Mouse (Mus musculus): ENCODE data around the gene Fbll1. TPM values are rescaled to one million over a fixed set of nuclear protein-coding genes. Genes with fewer than 3 reads are reported as not detected.

Gene Fbll1
- polyA plus RNA-seq (2012; fragmentation: generic; extraction: Trizol) = under 1 TPM in 1 of 2 experiments, not detected in 1; 0.02 TPM

DNA sequence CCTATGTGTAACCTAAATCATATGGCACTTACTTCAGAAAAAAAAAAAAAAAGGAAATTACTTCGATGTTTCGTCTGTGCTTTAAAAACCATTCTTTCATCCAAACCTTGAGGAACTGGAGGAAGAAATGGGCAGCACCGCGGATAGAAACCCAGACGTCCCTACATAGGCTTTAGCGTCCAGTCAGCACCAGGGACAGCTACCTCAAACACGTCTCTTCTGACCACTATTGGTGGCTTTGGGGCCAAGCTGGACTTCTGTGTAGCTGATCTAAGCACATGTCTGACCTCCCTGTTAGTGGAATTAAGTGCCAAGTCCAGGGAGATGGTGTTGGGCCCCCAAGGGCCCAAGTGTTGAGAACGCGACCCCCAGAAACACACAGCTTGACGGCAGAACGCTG, at the start of gene Fbll1:
TSS of gene Fbll1 (minus strand) at position 11 of the 400 bp plus-strand sequence.

DNA sequence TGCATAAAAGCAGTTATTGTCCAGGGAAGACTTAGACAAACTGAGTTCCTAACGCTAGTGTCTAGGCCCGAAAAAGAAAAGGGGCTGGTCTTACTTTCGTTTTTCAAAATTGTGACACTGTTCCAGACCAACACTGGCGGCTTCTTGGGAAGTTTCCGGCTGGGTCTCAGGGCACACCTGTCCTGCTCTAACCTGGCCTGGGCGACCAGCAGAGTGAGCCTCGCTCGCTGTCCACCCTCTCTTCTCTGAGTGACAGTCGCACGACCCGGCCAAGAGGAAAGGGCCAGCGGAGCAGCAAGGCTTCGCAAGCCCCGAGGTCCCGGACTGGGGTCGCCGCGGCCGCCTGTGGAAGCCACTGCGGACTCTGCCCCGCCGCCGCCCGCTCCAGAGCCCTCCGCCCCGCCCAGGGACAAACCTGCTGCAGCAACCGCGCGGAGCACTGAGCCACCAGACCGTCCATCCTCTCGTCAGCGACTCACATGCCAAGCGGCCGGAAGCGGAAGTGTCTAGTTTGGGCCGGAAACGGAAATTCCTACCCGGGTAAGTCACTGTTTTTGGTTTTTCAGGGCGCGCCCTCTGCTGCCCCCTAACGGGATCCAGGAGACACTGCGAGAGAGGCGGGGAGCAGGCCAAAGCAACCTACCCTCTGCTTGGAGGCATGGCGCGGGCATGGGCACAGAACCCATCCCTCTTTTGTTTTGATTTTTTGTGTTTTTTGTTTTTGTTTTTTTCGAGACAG, 35.5 kb upstream of the Fbll1 start, which contains the start of gene Rars:
TSS of gene Rars (minus strand) at position 485 of the 739 bp plus-strand sequence.

DNA sequence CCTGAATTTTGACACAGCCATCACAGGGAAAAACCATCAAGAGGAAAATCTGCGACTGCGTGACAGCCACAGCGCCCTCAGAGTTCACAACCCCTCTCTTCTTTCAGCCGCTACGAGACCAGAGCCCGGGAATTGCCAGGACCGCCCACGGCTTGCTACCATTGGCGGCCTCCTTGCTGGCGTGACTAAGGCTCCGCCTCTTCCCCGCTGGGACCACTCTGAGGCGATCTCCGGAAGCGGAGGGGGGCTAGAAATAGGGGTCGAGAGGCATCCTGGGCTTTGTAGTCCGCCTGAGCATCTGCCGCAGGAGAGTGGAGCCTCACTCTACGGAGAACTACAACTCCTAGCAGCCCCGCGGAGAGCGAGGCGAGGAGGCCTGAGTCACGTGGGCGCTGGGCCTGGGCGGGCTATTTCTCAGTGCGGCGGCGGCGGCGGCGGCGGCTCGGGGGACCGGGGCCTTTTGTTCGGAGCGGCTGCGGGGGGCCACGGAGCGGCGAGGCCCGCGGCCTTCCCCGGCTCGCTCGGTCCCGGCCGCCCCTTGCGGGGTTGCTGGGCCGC, 29.4 kb downstream of the Fbll1 start, which contains the start of gene Pank3:
TSS of gene Pank3 (plus strand) at position 297 of the 558 bp plus-strand sequence.

Other genes starting within 250 kb of the Fbll1 start
- 1 to 10 TPM in 1 of 2 experiments, under 1 TPM in 1; 0.25 to 3.2 TPM for gene Pank3, start 29.4 kb downstream of the Fbll1 start, polyA plus RNA-seq (2012; fragmentation: generic; extraction: Trizol)
- gene Rars, start 35.6 kb upstream of the Fbll1 start, polyA plus RNA-seq (2012; fragmentation: generic; extraction: Trizol) = 10 to 100 TPM; 12.0 to 51.9 TPM
- 1 to 10 TPM; 3.4 to 5.8 TPM for gene Wwc1, start 181.6 kb upstream of the Fbll1 start, polyA plus RNA-seq (2012; fragmentation: generic; extraction: Trizol)

Measured in C3H10T1/2 (cell line).